Comparison of ENCODE assay signal across 8 mouse cellular contexts in the genomic region with DNA sequence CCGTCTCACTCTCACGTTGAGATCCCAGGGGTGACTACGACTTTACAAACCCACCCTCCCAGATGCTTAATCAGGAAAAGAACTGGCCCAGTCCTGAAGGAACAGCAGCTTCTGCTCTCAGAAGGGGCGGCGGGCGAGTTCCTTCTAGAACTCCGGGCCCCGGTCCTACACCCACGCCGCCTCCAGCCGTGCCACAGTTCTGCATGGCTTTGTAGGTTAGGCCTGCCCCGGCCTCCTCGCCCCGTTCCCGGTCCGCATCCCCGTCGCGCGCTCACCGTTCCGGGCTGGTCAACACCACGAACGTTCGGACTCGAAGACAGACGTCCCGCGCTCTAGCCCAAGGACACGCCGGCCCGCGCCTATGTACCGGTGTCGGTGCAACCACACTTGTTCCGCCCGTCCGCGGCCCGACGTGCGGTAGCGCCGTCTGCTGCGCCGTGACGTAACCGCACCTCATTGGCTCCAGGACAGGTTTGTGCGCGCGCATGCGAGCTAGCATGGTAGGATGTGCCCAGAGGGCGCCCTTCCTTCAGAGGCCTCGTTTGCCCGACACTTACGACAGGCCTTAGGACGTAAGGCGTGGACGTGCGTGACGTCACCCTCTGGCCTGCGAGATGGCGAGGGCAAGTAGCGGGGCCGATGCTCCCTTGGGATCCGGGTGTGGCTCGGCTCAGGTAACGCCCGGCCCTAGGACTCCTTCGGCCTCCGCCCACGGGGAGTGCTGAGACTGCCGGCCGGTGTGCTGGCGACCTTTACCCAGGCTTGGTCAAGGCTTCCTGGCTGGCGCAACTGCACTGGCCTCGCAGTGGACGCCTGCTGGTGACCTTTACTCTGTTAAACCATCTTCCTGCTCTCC. TPM values are rescaled to one million over a fixed set of nuclear protein-coding genes. Genes with fewer than 3 reads are reported as not detected.
DNase-seq lines count a peak whose midpoint lies in the region; ATAC-seq lines count a peak whose summit lies in the region.

A gene (minus strand): TSS at position 398 of the 856 bp plus-strand sequence.

- H3K4me1 ChIP-seq in hindbrain, embryonic 16.5 days (ENCODE audit: control insufficient read depth, insufficient read depth, low read depth, low read length) = peaks cover 8% of the 10 kb centered on the region

- H3K9me3 ChIP-seq in hindbrain, embryonic 16.5 days (ENCODE audit: control insufficient read depth, low read length) = no peaks in the 10 kb centered on the region

- H3K27ac ChIP-seq in hindbrain, embryonic 16.5 days (ENCODE audit: low read depth, low read length) = peak within 1 kb of the TSS; percentile 89
- H3K27ac ChIP-seq in macrophage = peak within 1 kb of the TSS; percentile 68

- H3K36me3 ChIP-seq in hindbrain, embryonic 16.5 days (ENCODE audit: control insufficient read depth, insufficient read depth, low read length) = peaks cover 6% of the 10 kb centered on the region
- no peaks in the 10 kb centered on the region for H3K36me3 ChIP-seq in macrophage (ENCODE audit: inconsistent target)

- peak; percentile 98 for DNase-seq in WW6 (ENCODE audit: low read depth, low spot score)
- peak; percentile 98 to 99 for DNase-seq in cerebellum, postnatal 4 days (ENCODE audit: low spot score in 2 of 2)
- peak; percentile 99 for DNase-seq in gastrocnemius, adult 18-20 months (ENCODE audit: low spot score)
- DNase-seq in left cerebral cortex, adult 18-20 months (ENCODE audit: low spot score in 2 of 2) = peak; percentile 99
- peak; percentile 99 for DNase-seq in right cerebral cortex, adult 18-20 months
- peak; percentile 98 for DNase-seq in urinary bladder, postnatal 10 days (ENCODE audit: low spot score)

- H3K9ac ChIP-seq in hindbrain, embryonic 16.5 days (ENCODE audit: low read depth, low read length) = peak within 1 kb of the TSS; percentile 84

- WGBS in hindbrain, embryonic 16.5 days = under 1% methylated on average over 78 of the region's 78 CpGs
- WGBS in macrophage (ENCODE audit: missing documents) = under 1% methylated on average over 78 of the region's 78 CpGs

- H3K4me2 ChIP-seq in hindbrain, embryonic 16.5 days (ENCODE audit: low read length) = peak within 1 kb of the TSS; percentile 91

- peaks cover 14% of the 10 kb centered on the region for H3K79me2 ChIP-seq in macrophage (ENCODE audit: inconsistent target)

- no peaks in the 10 kb centered on the region for H3K27me3 ChIP-seq in hindbrain, embryonic 16.5 days (replicated peaks; ENCODE audit: control insufficient read depth, insufficient read depth, low read length)

- ATAC-seq in hindbrain, embryonic 16.5 days = peak; percentile 99

- peak within 1 kb of the TSS; percentile 88 for H3K4me3 ChIP-seq in hindbrain, embryonic 16.5 days (ENCODE audit: low read length)
- H3K4me3 ChIP-seq in macrophage (ENCODE audit: inconsistent target) = peak within 1 kb of the TSS; percentile 96

RNA-seq across cellular contexts. Expression of the gene that starts here (rescaled TPM):
- total RNA-seq in gastrocnemius, adult 18-20 months (2021) = 100 to 1,000 TPM in 1 of 2 experiments, 10 to 100 TPM in 1; 88.3 to 102 TPM
- polyA plus RNA-seq in hindbrain, embryonic 16.5 days (2015; fragmentation: Nextera tagmentation; extraction: Ambion mirVana) = 79.2 and 91.1 TPM in 2 replicates
- total RNA-seq in left cerebral cortex, adult 18-20 months (2021) = 10 to 100 TPM; 42.4 to 43.2 TPM
- 10 to 100 TPM in 24 of 26 experiments, 1 to 10 TPM in 2; 6.7 to 62.4 (median 31.4) TPM for total RNA-seq in macrophage (2018; cell fraction: chromatin; rRNA removed)
- 10 to 100 TPM; 19.2 to 63.2 (median 39.1) TPM for total RNA-seq in macrophage (2018; cell fraction: cytosol; rRNA removed)
- total RNA-seq in macrophage (2018; cell fraction: nucleus; rRNA removed) = 10 to 100 TPM in 25 of 26 experiments, 1 to 10 TPM in 1; 9.3 to 63.4 (median 40.1) TPM
- polyA plus RNA-seq in macrophage (2018) = 21.5 to 68.4 TPM (median 62.2 TPM) in 3 replicates

Comparison
In these comparisons a context has a peak if more than half of its experiments do, and no peak if none do; other contexts are left out.
1. Peak in every context shown above with its lines: DNase-seq, ATAC-seq, H3K4me3 ChIP-seq and H3K27ac ChIP-seq.